Mouse (Mus musculus): Measurements from ENCODE around the gene Cxcr5. TPM values are rescaled to one million over a fixed set of nuclear protein-coding genes. Genes with fewer than 3 reads are reported as not detected.

The Cxcr5 gene
- polyA plus RNA-seq, 1 experiment from 2014 or later: 0.09 TPM

DNA sequence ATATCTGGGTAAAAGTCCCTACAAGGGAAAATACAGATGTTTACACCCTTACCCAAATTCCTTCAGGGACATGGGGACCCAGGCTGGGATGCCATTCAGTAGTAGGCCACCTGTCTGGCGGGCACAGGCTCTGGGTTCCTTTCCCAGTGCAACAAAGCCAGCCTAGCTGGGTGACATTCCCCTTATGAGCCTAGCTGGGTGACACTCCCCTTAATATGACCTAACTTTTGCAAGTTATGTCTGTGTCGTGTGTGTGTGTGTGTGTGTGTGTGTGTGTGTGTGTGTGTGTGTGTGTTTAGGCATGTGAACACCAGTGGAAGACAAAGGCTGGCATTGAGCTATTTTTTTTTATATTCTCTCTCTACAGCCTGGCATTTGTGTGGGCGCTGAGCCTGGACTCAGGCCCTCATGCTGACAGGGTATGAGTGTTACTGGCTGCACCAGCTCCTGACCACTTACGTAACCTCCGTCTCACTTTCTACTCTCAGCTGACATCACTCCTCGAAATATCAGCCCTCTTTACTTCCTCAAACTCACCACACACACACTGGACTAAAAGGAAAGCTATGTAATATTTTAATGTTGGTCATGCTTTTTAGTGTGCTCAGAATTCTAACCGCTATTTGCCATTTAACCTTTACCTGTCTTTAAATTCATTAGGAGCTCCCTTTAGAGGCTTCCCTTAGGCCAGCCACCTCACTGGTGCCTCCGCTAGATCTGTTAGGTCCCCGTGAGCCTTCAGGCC, 5.8 kb upstream of the Cxcr5 start:
- Histone ChIP-seq H3K36me3 (no peaks in the 10 kb centered on the region), H3K27me3 (no peaks in the 10 kb centered on the region), H3K9ac (peak overlapping the region; percentile 28; the same call in 1 of the 2 replicates), H3K27ac (peak overlapping the region; percentile 63), H3K4me2 (peak overlapping the region; percentile 18; the same call in 1 of the 2 replicates), H3K9me3 (replicated peaks) (no peaks in the 10 kb centered on the region), H3K4me3 (replicated peaks) (no peak overlapping the region), H3K4me1 (replicated peaks) (peaks cover 59% of the 10 kb centered on the region)
- WGBS (ENCODE audit: insufficient replicate concordance): 54% methylated on average over 9 of the region's 9 CpGs
- DNase-seq (no peak), ATAC-seq (ENCODE audit: low read depth) (no peak)

DNA sequence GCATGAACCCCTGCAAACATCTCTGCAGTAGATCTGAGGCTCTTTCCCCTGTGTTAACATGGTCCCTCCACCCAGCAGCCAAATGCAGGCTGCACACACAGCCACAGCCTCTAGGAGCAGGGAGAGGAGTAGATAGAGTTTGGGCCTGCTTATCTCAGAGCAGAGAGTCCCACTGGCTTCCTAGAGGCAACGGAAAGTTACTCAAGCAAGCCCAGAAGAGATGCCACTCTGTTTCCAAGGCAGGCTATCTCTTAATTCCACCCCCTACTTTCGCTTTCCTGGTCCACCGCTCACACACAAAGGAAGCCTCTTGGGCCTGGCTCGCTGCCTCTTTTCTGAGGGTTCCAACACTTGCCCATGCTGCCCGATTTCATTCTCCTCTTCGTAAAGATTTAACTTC, 3.7 kb upstream of the Cxcr5 start:
- Histone ChIP-seq H3K9me3 (replicated peaks) (no peaks in the 10 kb centered on the region), H3K27ac (peak overlapping the region; percentile 84), H3K9ac (peak overlapping the region; percentile 66), H3K4me3 (replicated peaks) (peak overlapping the region; percentile 36), H3K36me3 (no peaks in the 10 kb centered on the region), H3K4me2 (peak overlapping the region; percentile 57), H3K4me1 (replicated peaks) (peaks cover 69% of the 10 kb centered on the region), H3K27me3 (no peaks in the 10 kb centered on the region)
- ATAC-seq (ENCODE audit: low read depth) (peak; percentile 90), DNase-seq (no peak)
- WGBS (ENCODE audit: insufficient replicate concordance): 23% methylated on average over 6 of the region's 6 CpGs

DNA sequence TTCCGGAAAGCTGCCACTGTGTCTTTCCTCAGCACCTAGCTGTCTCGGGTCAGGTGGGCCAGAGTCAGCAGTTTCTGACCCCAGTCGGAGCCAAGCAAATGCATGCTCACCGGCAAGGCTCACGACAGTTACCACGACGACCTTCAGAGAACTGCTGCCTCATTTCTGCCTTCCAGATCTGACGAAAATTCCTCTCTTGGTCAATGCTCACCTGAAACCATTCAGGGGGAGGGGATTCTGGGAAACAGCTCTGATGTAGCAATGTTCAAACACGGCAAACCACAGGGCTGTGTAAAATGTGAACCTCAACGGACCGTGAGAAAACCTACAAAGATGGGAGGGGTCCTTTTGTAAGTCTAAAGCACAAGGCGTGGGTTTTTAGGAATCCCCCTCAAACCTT, 1.3 kb upstream of the Cxcr5 start:
- Histone ChIP-seq H3K4me2 (no peak overlapping the region), H3K4me1 (replicated peaks) (peaks cover 62% of the 10 kb centered on the region), H3K4me3 (replicated peaks) (no peak overlapping the region), H3K9ac (no peak overlapping the region), H3K9me3 (replicated peaks) (no peaks in the 10 kb centered on the region), H3K36me3 (no peaks in the 10 kb centered on the region), H3K27ac (peak overlapping the region; percentile 61; the same call in 1 of the 2 replicates), H3K27me3 (no peaks in the 10 kb centered on the region)
- ATAC-seq (ENCODE audit: low read depth) (no peak), DNase-seq (no peak)
- 58% methylated on average over 12 of the region's 12 CpGs for WGBS (ENCODE audit: insufficient replicate concordance)

DNA sequence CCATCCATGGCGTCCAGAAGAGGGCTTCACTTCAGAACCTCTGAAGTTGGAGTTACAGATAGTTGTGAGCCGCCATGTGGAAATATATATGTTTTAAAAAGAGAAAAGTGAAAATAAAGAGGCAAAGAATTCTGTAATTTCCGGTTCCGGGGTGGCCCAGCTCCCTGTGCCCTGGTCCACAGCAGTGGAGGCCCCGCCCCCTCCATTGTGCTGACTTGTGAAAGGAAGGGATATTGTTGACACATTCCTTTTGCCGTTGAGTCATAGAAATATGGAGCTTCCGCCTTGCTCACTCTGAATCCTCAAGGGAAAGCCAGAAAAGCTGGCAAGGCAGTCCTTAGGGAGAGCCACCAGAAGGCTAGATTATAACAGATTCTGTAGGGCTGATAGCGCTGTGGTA, 9.5 kb downstream of the Cxcr5 start:
- no peak overlapping the region for H3K4me3 ChIP-seq (replicated peaks)
- no peaks in the 10 kb centered on the region for H3K4me1 ChIP-seq (replicated peaks)
- H3K36me3 ChIP-seq: no peaks in the 10 kb centered on the region
- no peak for DNase-seq
- 67% methylated on average over 8 of the region's 8 CpGs for WGBS (ENCODE audit: insufficient replicate concordance)
- ATAC-seq (ENCODE audit: low read depth): no peak
- H3K9ac ChIP-seq: no peak overlapping the region
- no peaks in the 10 kb centered on the region for H3K9me3 ChIP-seq (replicated peaks)
- no peak overlapping the region for H3K4me2 ChIP-seq
- H3K27ac ChIP-seq: 0 out of 2 replicates have a peak overlapping the region, but pooled peaks have one; percentile 6
- H3K27me3 ChIP-seq: no peaks in the 10 kb centered on the region

DNA sequence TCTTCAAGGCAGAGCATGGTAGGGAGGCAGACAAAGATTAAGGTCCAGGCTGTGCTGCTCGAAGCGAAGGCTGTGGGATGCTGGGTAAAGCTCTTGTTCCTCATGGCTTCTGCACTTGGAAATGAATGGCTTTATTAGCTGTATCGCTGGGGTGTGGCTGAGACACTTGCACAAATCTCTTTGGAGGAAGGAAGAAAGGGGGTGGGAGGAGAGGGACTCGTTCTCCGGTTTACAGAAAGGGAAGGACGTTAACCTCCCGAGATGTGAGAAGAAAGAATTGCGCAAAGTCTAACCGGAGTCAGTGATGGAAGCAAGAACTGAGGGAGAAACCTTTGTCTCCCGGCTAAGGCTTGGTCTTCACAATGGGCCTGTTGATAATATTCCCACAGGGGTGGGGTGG, 10.5 kb downstream of the Cxcr5 start:
- H3K9me3 ChIP-seq (replicated peaks): no peaks in the 10 kb centered on the region
- H3K27ac ChIP-seq: no peak overlapping the region
- H3K9ac ChIP-seq: no peak overlapping the region
- no peaks in the 10 kb centered on the region for H3K36me3 ChIP-seq
- WGBS (ENCODE audit: insufficient replicate concordance): 31% methylated on average over 10 of the region's 10 CpGs
- ATAC-seq (ENCODE audit: low read depth): no peak
- no peak overlapping the region for H3K4me2 ChIP-seq
- no peaks in the 10 kb centered on the region for H3K27me3 ChIP-seq
- H3K4me3 ChIP-seq (replicated peaks): no peak overlapping the region
- no peak for DNase-seq
- no peaks in the 10 kb centered on the region for H3K4me1 ChIP-seq (replicated peaks)

DNA sequence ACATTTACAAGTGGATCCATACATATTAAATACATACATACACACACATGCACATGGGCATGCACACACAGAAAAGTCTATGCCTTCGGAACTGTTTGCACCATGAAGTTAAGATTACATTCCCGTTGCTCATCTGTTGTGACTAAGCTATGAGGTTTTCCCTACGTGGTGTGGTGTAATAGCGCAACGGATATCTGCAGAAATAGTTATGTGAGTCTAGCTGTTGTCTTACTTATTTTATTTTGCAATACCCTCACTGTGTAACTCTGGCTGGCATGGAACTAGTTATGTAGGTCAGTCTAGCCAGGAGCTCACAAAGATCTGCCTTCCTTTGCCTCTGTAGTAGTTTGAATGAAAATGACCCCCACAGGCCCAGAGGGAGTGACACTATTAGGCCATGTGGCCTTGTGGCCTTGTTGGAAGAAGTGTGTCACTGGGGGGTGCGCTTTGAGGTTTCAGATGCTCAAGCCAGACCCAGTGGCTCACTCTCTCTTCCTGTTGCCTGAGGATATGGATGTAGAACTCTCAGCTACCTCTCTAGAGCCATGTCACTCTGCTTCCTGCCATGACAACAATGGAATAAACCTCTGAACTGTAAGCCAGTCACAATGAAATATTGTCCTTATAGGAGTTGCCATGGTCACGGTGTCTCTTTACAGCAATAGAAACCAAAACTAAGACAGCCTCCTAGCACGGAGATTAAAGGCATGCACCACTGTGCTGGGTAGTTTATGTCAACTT, 13.1 kb downstream of the Cxcr5 start:
- H3K9me3 ChIP-seq (replicated peaks): no peaks in the 10 kb centered on the region
- no peak overlapping the region for H3K9ac ChIP-seq
- WGBS (ENCODE audit: insufficient replicate concordance): 82% methylated on average over 8 of the region's 8 CpGs

DNA sequence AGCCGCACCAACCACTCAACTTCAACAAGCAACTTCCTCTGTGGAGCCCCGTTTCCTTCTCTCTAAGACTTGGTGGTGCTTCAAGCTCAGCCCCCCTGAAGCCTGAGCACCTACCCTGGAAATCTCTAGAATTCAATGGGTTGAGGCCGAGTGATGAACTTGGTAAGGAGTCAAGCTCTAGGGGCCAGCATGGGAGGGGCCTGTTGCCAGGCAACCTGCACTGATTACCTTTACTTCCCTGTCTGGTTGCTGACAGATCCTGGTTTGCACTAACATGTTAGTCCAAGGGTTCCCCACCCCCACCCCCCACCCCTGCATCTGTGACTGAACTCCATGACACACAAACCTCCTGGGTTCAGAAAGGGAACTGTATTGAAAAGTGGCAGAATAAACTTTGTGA, 16.7 kb downstream of the Cxcr5 start:
- H3K9ac ChIP-seq: no peak overlapping the region

More for the DNA sequence above, 13.1 kb downstream of the Cxcr5 start:
- H3K36me3 ChIP-seq: no peaks in the 10 kb centered on the region
- H3K27me3 ChIP-seq: no peaks in the 10 kb centered on the region
- DNase-seq (no peak), ATAC-seq (ENCODE audit: low read depth) (no peak)
- H3K4me1 ChIP-seq (replicated peaks): no peaks in the 10 kb centered on the region
- no peak overlapping the region for H3K4me2 ChIP-seq
- no peak overlapping the region for H3K27ac ChIP-seq
- H3K4me3 ChIP-seq (replicated peaks): no peak overlapping the region

DNA sequence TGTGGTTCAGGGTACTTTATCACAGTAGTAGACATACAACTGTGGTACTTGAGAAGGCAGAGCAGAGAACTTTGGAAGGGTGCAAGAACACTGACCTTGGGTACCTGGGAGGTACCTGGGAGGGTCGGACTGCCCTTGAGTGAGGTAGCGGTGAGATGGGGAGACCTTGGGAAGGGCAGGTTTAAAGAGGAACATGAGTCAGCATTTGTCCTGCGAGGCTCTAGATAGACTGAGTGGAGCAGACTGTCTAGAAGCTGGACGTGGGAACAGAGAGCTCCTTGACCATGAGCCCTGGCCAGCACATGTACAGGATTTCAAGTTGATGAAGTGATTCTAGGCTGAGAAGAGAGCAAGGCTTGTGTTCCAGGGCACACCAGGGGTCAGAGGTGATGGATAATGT, 19.3 kb downstream of the Cxcr5 start:
- no peak for DNase-seq
- Histone ChIP-seq H3K27me3 (no peaks in the 10 kb centered on the region), H3K4me2 (no peak overlapping the region), H3K9ac (no peak overlapping the region), H3K27ac (no peak overlapping the region), H3K4me3 (replicated peaks) (no peak overlapping the region), H3K36me3 (no peaks in the 10 kb centered on the region), H3K4me1 (replicated peaks) (peaks cover 7% of the 10 kb centered on the region), H3K9me3 (replicated peaks) (no peaks in the 10 kb centered on the region)
- no peak for ATAC-seq (ENCODE audit: low read depth)
- 48% methylated on average over 4 of the region's 4 CpGs for WGBS (ENCODE audit: insufficient replicate concordance)

More for the DNA sequence above, 16.7 kb downstream of the Cxcr5 start:
- no peak overlapping the region for H3K4me2 ChIP-seq
- no peaks in the 10 kb centered on the region for H3K4me1 ChIP-seq (replicated peaks)
- no peak for DNase-seq
- no peaks in the 10 kb centered on the region for H3K36me3 ChIP-seq
- ATAC-seq (ENCODE audit: low read depth): no peak
- 51% methylated on average over 3 of the region's 3 CpGs for WGBS (ENCODE audit: insufficient replicate concordance)
- no peak overlapping the region for H3K27ac ChIP-seq
- no peaks in the 10 kb centered on the region for H3K9me3 ChIP-seq (replicated peaks)
- no peaks in the 10 kb centered on the region for H3K27me3 ChIP-seq
- no peak overlapping the region for H3K4me3 ChIP-seq (replicated peaks)

DNA sequence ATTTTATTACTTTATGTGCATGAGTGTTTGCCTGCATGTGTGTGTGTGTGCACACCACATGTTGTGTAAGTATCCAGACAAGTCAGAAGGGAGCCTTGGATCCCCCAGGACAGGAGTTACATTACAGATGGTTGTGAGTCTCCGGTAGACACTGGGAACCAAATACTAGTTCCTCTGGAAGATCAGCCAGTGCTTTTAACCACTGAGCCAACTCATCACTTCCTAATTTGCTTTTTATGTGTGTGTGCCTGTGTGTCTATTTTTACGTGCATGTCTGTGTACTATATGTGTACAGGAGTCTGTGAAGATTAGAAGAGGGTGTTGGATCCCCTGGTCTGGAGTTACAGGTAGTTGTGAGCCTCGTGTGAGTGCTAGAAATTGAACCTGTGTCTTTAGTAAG, 21.0 kb downstream of the Cxcr5 start:
- WGBS (ENCODE audit: insufficient replicate concordance): 37% methylated on average over 3 of the region's 3 CpGs
- Histone ChIP-seq H3K4me2 (no peak overlapping the region), H3K36me3 (no peaks in the 10 kb centered on the region), H3K4me3 (replicated peaks) (no peak overlapping the region), H3K9me3 (replicated peaks) (no peaks in the 10 kb centered on the region), H3K9ac (no peak overlapping the region), H3K27me3 (peaks cover 8% of the 10 kb centered on the region; the same call in 1 of the 2 replicates), H3K27ac (no peak overlapping the region), H3K4me1 (replicated peaks) (peaks cover 11% of the 10 kb centered on the region)
- ATAC-seq (ENCODE audit: low read depth) (no peak), DNase-seq (no peak)

DNA sequence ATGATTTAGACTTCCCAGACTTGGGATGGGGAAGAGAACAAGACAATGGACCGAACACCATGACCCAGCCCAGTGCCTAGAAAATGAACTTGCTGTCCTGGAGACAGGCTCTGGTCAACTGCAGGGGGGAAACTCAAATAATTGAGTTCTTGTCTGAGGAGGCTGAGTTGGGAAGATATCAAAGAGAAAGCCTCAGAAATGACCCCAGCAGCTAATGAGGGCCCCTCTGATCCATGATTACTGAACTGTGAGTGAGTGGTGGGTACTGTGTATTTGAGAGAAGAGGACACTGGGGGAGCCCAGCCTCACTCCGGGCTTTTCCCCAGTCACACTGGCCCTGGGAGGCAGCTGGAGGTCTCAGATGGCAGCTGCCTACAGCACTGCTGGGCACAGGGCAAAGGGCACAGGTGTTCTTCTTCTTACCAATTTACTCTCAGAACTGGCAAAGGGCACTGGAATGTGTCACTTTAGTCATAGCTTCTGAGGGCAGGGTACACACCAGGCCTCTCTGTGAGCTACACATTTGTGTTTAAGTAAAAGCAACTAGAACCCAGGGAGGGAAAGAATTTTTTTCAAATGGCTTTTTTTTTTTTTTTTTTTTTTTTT, 21.8 kb downstream of the Cxcr5 start:
- no peak overlapping the region for H3K27ac ChIP-seq
- H3K9me3 ChIP-seq (replicated peaks): no peaks in the 10 kb centered on the region
- H3K36me3 ChIP-seq: no peaks in the 10 kb centered on the region
- no peak overlapping the region for H3K4me3 ChIP-seq (replicated peaks)
- WGBS (ENCODE audit: insufficient replicate concordance): 56% methylated on average over 2 of the region's 2 CpGs
- H3K4me2 ChIP-seq: no peak overlapping the region
- H3K9ac ChIP-seq: no peak overlapping the region
- H3K27me3 ChIP-seq: peaks cover 9% of the 10 kb centered on the region; the same call in 1 of the 2 replicates
- DNase-seq (no peak), ATAC-seq (ENCODE audit: low read depth) (no peak)
- peaks cover 11% of the 10 kb centered on the region for H3K4me1 ChIP-seq (replicated peaks)

DNA sequence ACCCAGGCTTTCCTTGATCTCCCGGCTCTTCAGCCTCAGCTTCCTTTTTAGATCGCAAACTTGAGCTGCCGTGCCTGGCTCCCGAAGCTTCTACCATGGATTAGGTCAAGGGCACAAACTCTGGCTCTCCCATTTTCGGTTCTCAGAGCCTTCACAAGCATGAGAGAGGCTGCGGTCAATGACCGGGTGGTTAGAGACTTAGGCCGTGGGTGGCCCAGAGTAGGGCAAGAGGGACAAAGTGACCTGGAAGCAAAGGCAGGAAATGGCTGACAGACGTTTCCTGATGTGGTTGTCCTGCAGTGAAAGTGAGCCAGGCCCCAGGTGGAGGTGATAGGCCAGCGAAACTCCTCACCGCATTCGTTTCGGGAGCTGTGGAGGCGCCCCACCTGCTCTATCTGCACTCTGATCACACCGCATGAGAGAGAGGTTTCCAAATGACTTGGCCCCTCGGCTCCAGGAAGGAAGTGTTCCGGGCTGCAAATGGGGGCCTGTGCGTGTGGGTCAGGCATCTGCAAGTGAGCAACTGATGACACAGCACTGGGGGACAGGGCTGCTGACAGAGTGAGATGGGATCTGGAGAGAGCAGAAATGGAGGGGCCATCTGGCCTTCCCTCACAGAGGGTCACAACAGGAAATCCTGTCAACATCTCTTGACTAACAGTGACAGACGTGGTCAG, 23.9 kb downstream of the Cxcr5 start:
- DNase-seq (no peak), ATAC-seq (ENCODE audit: low read depth) (peak; percentile 31; the same call in 1 of the 2 replicates)
- H3K9me3 ChIP-seq (replicated peaks): no peaks in the 10 kb centered on the region
- no peaks in the 10 kb centered on the region for H3K36me3 ChIP-seq
- H3K4me3 ChIP-seq (replicated peaks): no peak overlapping the region; the same call in 1 of the 2 replicates
- peak overlapping the region; percentile 61 for H3K27ac ChIP-seq
- WGBS (ENCODE audit: insufficient replicate concordance): 13% methylated on average over 19 of the region's 19 CpGs
- H3K4me2 ChIP-seq: peak overlapping the region; percentile 40
- peaks cover 9% of the 10 kb centered on the region; the same call in 1 of the 2 replicates for H3K27me3 ChIP-seq
- H3K4me1 ChIP-seq (replicated peaks): peaks cover 11% of the 10 kb centered on the region
- H3K9ac ChIP-seq: peak overlapping the region; percentile 15; the same call in 1 of the 2 replicates

Data from liver, embryonic 13.5 days (tissue).